Mouse (Mus musculus): ENCODE results near the gene Tmbim4.

Tmbim4 gene

DNA sequence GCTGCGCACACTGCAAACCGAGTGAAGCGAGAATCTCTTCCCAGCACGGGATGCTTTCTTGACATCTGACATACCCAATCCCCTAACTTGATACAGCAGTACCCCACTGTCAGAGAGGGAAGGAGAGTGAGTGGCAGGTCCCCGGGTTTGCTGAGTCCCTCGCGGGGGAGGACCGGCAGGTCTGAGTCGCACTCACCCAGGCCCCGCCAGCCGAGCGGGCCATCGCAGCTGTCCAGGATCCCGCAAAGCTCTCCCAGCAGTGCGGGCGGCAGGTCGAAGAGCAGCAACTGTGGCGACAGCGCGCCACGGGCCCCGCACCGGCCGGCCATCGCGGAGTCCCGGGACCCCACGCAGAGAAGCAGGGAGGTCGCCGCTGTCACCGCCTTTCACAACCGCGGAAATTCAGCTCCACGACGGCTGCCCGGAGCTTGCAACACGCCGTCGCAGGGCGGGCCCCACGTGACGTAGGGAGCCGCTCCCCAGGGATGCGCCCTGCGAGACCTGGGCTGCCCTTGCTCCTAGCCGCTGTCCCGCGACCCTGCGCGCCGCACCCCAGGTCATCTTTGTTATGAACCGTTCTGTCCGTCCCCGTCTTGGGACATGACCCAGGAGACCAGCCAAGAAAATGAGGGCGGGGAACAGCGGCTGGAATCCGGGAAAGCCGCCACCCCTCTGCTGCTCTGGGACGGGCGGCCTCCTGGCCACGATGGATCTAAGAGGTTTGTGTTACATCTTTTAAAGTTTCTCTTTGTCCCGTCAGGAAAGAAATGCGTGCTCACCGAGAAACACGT is at the start of gene Tmbim4:
Tmbim4 (plus strand) TSS at position 460 of the 791 bp plus-strand sequence.
- peak; percentile 59 for DNase-seq (ENCODE audit: low spot score)

GRCm38 (mm10) chr10:120151672-120152071 is 49.7 kb upstream of the Tmbim4 start:
- no peak for DNase-seq (ENCODE audit: low spot score)

DNA sequence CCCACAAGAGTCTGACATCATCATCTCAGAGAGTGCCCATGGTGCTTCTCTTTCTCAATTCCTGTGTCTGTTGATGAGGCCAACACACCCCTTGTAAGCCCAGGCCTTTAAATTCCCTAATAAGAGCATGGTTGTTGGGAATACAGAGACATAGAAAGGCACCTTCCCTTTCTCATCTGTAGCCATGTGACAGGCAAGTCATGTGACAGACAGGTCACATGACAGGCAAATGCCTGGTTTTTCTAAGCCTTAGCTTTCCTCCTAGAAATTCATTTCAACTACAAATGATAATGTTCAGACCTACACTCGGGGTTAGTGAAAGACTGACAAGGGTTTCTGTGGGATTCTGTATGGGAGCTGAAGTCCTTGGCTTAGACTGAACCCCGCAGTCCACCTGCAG is 47.5 kb upstream of the Tmbim4 start:
- no peak for DNase-seq (ENCODE audit: low spot score)

GRCm38 (mm10) chr10:120160533-120160932 is 40.9 kb upstream of the Tmbim4 start:
- no peak for DNase-seq (ENCODE audit: low spot score)

- no peak for DNase-seq (ENCODE audit: low spot score)
These were observed 38.5 kb upstream of the Tmbim4 start for GRCm38 (mm10) chr10:120162840-120163239.

DNA sequence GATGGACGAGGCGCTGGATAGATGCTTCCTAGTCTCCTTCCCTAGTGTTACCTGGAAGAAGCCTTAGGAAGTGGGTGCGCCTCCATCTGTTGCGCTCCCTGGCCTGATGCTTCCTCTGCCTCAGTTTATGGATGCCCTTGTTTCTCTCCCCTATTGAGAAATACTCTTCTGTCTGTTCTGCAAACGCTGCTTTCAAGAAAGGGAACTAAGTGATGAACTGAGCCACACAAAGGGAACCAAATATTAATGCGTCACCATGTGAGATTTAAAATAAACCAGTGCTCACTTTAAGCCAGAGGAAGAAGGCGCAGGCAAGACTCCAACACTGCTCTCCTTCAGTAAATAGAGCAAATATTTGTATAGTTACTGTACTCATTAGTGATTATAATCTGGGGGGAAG is 37.9 kb upstream of the Tmbim4 start:
- no peak for DNase-seq (ENCODE audit: low spot score)

GRCm38 (mm10) chr10:120164931-120165792 is 36.2 kb upstream of the Tmbim4 start:
- no peak for DNase-seq (ENCODE audit: low spot score)

GRCm38 (mm10) chr10:120165793-120166503 is 35.4 kb upstream of the Tmbim4 start:
- no peak for DNase-seq (ENCODE audit: low spot score)

- DNase-seq (ENCODE audit: low spot score), result no peak
These were observed 33.3 kb upstream of the Tmbim4 start for GRCm38 (mm10) chr10:120168070-120168469.

DNA sequence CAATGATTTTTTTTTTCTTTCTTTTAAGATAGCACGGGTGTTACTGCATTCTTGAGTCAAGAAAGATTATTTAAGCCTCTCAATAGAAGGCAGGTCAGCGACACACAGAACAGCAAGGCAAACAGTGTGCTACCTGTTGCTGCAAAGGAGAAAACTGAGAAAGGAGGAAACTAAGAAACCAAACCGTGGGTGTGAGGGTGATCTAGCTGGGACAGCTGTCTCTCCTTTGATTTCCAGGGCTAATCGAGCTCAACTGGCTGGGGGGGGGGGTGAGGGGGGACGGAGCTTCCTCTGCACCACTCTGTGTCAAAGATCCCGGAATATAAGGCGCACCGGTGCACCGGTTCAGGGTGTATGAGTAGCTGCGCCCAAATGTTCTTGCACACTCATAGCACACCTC is 32.3 kb upstream of the Tmbim4 start:
- DNase-seq (ENCODE audit: low spot score), result no peak

DNA sequence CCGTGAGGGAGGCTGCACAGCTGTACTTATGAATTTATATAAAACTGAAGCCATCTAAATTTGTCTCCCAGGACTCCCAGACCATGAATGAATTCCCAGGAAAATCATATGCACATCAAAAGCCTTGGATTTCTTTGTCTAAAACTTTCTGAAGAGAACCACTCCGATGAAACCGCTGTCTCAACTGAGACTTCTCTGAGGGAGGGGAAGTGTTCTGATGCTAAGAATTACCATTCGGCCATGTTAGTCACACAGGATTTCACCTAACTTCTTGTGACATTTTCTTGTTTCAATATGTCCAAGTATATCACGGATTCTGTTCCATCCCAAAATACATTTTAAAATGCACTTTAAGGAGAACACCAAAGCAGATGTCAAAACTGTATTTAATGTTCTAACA is 31.5 kb upstream of the Tmbim4 start:
- DNase-seq (ENCODE audit: low spot score), result no peak

DNA sequence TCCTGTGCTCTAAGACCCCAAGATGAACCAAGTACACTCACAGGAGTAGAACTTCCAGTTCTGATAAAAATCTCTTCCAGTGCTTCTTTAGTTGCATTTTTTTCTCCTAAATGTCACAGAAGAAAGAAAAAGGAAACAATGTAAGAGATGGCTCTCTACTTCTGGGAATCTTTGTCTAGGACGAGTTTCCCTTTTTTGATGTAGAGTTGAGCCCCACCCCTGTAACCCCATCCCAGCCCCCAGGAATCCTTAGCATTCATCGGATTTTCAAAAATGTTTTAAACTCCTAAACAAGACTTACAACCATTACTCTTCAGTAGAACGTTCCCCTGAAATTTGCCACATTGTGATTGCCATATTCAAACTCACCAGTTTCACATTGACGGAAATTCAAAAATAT is 31.1 kb upstream of the Tmbim4 start:
- no peak for DNase-seq (ENCODE audit: low spot score)

GRCm38 (mm10) chr10:120171340-120171739 is 30.1 kb upstream of the Tmbim4 start:
- DNase-seq (ENCODE audit: low spot score), result no peak

GRCm38 (mm10) chr10:120174192-120174705 is 27.1 kb upstream of the Tmbim4 start:
- DNase-seq (ENCODE audit: low spot score), result no peak

- DNase-seq (ENCODE audit: low spot score), result no peak
These were observed 18.5 kb upstream of the Tmbim4 start for GRCm38 (mm10) chr10:120182887-120183286.

- no peak for DNase-seq (ENCODE audit: low spot score)
These were observed 18.0 kb upstream of the Tmbim4 start for GRCm38 (mm10) chr10:120183342-120183741.

- DNase-seq (ENCODE audit: low spot score), result no peak
These were observed 12.9 kb upstream of the Tmbim4 start for GRCm38 (mm10) chr10:120188513-120188912.

GRCm38 (mm10) chr10:120189276-120189675 is 12.1 kb upstream of the Tmbim4 start:
- DNase-seq (ENCODE audit: low spot score), result no peak

- no peak for DNase-seq (ENCODE audit: low spot score)
These were observed 11.6 kb upstream of the Tmbim4 start for GRCm38 (mm10) chr10:120189782-120190181.

DNA sequence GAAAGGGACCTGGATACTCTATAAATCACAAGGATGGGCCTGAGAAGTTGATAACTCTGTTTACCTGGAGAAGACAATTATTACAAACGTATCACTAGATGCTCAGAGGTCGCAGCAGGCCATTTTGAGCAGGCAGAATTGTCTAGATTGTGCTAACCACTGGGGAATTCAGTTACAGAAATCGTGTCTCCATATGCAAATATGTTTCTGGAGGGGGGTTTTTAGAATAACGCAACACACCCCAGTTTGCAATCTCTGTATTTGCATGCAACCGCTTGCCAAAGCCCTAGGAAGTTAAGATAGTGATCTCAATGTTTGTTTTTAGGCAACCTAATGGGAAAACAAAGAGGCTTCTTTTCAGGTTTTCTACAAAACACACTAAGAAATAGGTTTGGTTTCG is 10.2 kb upstream of the Tmbim4 start:
- no peak for DNase-seq (ENCODE audit: low spot score)

- no peak for DNase-seq (ENCODE audit: low spot score)
These were observed 9.1 kb upstream of the Tmbim4 start for GRCm38 (mm10) chr10:120192278-120192677.

- no peak for DNase-seq (ENCODE audit: low spot score)
These were observed 8.1 kb upstream of the Tmbim4 start for GRCm38 (mm10) chr10:120193255-120193654.

Measured in embryo, embryonic 10.5 days (tissue).